Mouse (Mus musculus): ENCODE measurements around the gene Hook2.

The Hook2 gene

GRCm38 (mm10) chr8:84973079-84973478 lies 17.3 kb upstream of the Hook2 start:
- no peak for DNase-seq (ENCODE audit: low spot score)

GRCm38 (mm10) chr8:84973803-84974542 lies 16.4 kb upstream of the Hook2 start:
- DNase-seq (ENCODE audit: low spot score), result peak; percentile 59

DNA sequence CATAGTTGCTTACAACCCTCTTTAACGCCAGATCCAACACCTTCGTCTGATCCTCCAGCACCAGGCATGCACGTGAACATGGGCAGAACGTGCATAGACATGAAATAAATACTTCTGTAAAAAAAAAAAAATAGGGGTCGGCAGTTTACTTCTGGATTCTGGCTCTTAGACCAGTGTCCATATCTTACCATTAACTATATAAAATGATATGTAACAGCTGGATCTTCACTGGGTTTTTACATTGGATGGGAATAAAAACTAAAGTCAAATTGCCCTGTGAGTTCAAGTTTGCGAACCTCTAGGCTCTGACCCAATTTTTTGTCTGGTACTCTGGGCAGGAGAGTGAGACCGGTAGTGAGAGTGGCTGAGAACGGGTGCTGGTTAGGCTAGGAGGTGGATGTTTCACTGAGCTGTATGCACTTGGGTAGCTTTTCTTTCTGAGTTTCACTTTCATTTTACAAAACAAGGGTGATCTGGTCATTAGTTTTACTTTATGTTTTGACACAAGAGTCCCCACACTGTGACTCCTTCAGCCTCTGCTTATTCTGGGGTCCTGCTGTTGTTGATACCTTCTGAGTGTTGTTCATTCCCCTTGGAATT lies 15.8 kb upstream of the Hook2 start:
- no peak for DNase-seq (ENCODE audit: low spot score)

GRCm38 (mm10) chr8:84975434-84975833 lies 15.0 kb upstream of the Hook2 start:
- no peak for DNase-seq (ENCODE audit: low spot score)

- peak; percentile 92 for DNase-seq (ENCODE audit: low spot score)
Measured at GRCm38 (mm10) chr8:84976031-84976762, 14.2 kb upstream of the Hook2 start.

DNA sequence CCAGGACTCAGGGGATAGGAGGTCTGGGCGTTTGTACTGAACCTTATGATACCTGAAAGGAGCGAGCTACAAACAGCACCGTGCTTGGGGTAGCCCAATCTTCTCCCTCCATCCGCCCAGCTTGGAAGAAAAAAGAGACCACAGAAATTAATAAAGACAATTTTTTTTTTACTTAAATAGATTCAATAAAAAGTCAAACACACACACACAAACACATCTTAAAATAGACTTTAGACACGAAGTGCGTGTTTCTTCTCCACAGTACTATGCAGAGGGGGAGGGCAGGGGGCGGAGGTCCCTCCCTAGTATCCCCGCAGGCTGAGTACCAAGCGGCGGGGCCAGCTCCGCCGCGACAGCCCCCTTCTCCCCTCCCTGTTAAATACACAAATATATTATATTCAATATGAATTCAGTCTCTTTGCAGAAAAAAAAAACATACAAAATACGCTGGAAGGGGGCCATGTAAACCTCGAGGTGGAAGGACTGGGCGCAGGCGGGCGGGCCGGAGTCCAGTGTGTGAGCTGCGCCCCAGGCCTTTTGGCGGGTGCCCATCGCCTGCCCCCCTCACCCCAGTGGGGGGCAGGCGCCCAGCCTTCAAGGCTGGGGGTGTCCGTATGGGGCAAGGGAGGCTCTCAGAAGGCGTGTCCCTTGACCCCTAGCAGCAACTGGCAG lies 13.5 kb upstream of the Hook2 start:
- DNase-seq (ENCODE audit: low spot score), result no peak

GRCm38 (mm10) chr8:84977435-84978247 lies 12.8 kb upstream of the Hook2 start:
- peak; percentile 38 for DNase-seq (ENCODE audit: low spot score)

DNA sequence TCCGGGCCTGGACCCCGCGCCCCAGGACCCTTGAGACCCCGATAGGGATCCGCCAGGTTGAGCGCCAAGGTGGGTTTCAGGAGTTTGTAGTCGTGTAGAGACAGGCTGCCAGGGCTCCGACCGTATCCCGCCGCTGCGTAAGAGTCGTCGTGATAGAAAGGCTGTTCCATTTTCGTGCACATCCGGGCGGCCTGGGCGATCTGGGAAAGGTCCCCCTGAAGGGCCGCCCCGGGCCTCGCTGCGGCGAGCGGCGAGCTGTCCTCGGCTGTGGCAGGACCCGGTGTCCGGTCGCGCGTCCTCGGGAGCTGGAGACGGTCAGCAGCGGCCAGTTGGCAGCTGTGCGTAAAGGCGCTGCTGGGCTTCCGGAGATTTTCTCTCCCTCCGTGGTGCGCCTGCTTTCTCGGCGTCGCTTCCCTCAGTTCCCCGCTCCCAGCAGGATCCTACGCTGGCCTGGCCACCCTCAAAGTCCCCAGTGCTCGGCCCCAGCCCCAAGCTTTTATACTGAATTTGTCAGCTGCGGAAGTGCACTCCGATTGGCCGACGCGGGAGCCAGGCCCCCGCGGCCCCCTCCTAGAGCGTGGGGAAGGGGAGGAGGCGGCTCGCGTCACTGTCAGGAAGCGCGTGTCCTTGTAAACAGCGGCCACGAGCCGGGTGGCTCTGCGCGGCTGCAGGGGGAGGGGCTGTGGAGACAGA lies 12.0 kb upstream of the Hook2 start, which contains the start of gene Junb:
Gene Junb (minus strand): TSS at position 471 of the 693 bp plus-strand sequence.
- peak; percentile 94 for DNase-seq (ENCODE audit: low spot score)

GRCm38 (mm10) chr8:84979599-84980421 lies 10.6 kb upstream of the Hook2 start:
- peak; percentile 91 for DNase-seq (ENCODE audit: low spot score)

GRCm38 (mm10) chr8:84980622-84981358 lies 9.6 kb upstream of the Hook2 start:
- peak; percentile 72 for DNase-seq (ENCODE audit: low spot score)

GRCm38 (mm10) chr8:84981644-84982498 lies 8.5 kb upstream of the Hook2 start:
- no peak for DNase-seq (ENCODE audit: low spot score)

GRCm38 (mm10) chr8:84982499-84983011 lies 7.8 kb upstream of the Hook2 start:
- DNase-seq (ENCODE audit: low spot score), result no peak

DNA sequence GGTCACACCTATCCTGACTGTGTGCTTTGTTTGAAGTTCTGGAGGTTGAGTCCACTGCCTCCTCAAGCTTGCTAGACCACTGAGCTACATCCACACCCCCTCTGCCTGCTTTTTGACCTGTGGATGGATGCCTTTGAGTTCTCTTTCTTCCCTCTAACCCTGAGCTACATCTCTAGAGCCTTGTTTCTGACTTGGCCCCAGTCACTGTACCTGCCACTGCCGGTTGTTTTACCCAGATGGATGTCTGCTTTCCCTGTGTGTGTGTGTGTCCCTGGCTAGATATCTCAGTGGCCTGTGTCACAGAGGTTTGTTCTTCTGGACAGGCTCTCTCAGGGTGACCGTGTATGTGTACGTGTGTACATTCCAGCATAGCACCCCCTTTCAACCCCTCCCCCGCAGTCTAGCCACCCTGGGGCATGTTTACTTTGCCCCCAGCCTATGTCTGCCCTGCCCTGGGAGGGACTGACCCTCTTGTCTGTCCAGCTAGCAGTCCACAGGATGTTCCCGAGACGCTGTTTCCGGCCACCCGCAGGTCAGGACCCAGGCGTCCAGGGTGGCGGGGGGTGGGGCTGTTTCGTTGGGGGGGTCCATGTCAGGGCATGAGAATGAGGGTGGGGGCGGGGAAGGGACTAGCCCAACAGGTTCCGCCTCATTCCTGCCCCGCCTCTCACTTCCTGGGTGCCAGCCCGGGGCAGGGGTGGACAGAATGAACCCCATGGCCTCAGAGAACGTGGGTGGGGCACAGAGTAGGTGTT lies 5.9 kb upstream of the Hook2 start:
- no peak for DNase-seq (ENCODE audit: low spot score)

- no peak for DNase-seq (ENCODE audit: low spot score)
Measured at GRCm38 (mm10) chr8:84985049-84985683, 5.2 kb upstream of the Hook2 start.

- DNase-seq (ENCODE audit: low spot score), result peak; percentile 82
Measured at GRCm38 (mm10) chr8:84985684-84986378, 4.6 kb upstream of the Hook2 start.

- no peak for DNase-seq (ENCODE audit: low spot score)
Measured at GRCm38 (mm10) chr8:84986379-84986945, 3.9 kb upstream of the Hook2 start.
